Mouse (Mus musculus) frontal cortex, adult (tissue): ENCODE results near the gene Eid3.

Source experiments
- ATAC-seq: cut with Nextera tagmentation; 2 replicates; pipeline ENCODE4 v1.9.2; 2017; ENCODE audit warnings: mild to moderate bottlenecking, moderate library complexity, mixed read lengths; ENCODE audit not compliant: low TSS enrichment

Eid3 gene

DNA sequence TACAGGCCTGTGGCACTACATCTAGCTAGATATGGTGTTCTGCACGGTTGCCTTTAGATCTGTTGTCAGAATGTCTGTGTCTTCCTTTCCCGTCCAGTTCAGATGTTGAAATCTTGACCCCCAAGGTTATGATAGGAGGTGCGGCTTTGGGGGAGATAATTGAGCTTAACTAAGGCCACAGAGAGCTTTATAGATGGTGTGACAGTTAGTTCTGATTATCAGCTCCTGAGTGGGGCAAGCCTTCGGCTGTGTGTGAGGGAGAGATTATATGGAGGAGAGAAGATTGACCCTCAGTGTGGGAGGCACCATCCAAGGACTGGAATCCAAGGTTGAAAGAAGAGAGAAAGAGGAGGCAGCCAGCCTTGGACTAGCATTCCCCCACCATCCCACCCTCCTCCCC is 46.8 kb downstream of the Eid3 start:
- no peak for ATAC-seq

DNA sequence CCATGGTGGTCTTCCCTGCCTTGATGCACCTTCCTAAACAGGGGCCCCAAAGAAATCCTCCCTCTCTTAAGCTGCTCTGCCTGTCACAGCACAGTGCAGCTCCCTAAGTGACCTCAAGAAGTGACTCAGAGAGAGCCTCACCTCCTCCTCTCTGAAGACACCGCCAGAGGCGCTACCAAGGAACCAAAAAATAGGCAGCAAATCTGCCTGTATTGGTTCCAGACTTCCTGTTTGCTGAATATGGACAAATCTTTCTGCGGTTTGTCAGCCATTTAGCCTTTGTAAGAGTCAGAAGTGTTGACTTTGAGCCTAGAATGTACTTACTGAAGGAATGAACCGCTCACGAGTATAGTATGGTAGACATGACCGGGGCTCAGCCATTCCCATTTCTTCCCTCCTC is 47.3 kb downstream of the Eid3 start:
- ATAC-seq = no peak
